Mouse (Mus musculus) bone marrow, adult 2 months (tissue): ENCODE results near the gene Casp9. TPM values are rescaled to one million over a fixed set of nuclear protein-coding genes. Genes with fewer than 3 reads are reported as not detected.

ENCODE experiments used
- H3K27ac ChIP-seq: fragments of 200-500 bp; 2 replicates; pipeline ENCODE4 v1.5.1; 2012; ENCODE audit warnings: low read depth, mild to moderate bottlenecking, control low read depth, inconsistent platforms, low read length; ENCODE audit not compliant: control insufficient read depth, poor library complexity, insufficient read depth
- H3K4me1 ChIP-seq: fragments of 200-500 bp; 2 replicates; pipeline ENCODE4 v1.6.1; 2011; ENCODE audit warnings: low read length; ENCODE audit not compliant: control insufficient read depth, insufficient read depth
- H3K4me3 ChIP-seq: fragments of 200-500 bp; replicated peaks from 2 replicates; pipeline ENCODE3; 2011; ENCODE audit warnings: mild to moderate bottlenecking, low read depth, low read length, control low read depth; ENCODE audit not compliant: control insufficient read depth
- CTCF ChIP-seq: fragments of 200-500 bp; IDR thresholded peaks from 2 replicates; pipeline ENCODE4 v1.5.1; 2011; ENCODE audit warnings: low read length, control low read depth; ENCODE audit not compliant: control insufficient read depth, insufficient read depth
- POLR2A ChIP-seq: fragments of 200-500 bp; IDR thresholded peaks from 2 replicates; pipeline ENCODE4 v1.6.1; 2011; ENCODE audit warnings: low read depth, mild to moderate bottlenecking, control low read depth, low read length, borderline replicate concordance; ENCODE audit not compliant: control insufficient read depth
- WGBS: fragments of 180-500 bp; shearing (Covaris S2); methylation state at CpG from one replicate; pipeline ENCODE4 v1.1.7; 2018; 5-methylcytosine and 5-hydroxymethylcytosine counted together
- polyA plus RNA-seq: library from polyadenylated mRNA; stranded (reverse); fragments of >200 nt; gene quantifications from 2 replicates; pipeline ENCODE4 v1.2.4, GENCODE M21; 2011; ENCODE audit warnings: low replicate concordance; ENCODE audit not compliant: missing spikeins, insufficient read depth, insufficient read length

The Casp9 gene
- 9.2 and 20.7 TPM in 2 replicates for polyA plus RNA-seq

- Histone ChIP-seq H3K4me1 (peaks cover 1% of the 10 kb centered on the region; the same call in 1 of the 2 replicates), H3K27ac (peak within 1 kb of the TSS; percentile 88), H3K4me3 (peak within 1 kb of the TSS; percentile 77)
- TF ChIP-seq CTCF (peak; percentile 20; the same call in 1 of the 2 replicates), POLR2A (peak; percentile 63; the same call in 1 of the 2 replicates)
- WGBS: under 1% methylated on average over 79 of the region's 80 CpGs
Measured at GRCm38 (mm10) chr4:141793282-141794151, at the start of gene Casp9. Gene Casp9 (plus strand): TSS chr4:141793612.

GRCm38 (mm10) chr4:141746578-141747346 is 46.6 kb upstream of the Casp9 start, which contains the start of gene Agmat:
Gene Agmat (plus strand): TSS chr4:141746672.
- no peaks in the 10 kb centered on the region; the same call in 1 of the 2 replicates for H3K4me1 ChIP-seq
- no peak within 1 kb of the TSS for H3K4me3 ChIP-seq
- H3K27ac ChIP-seq: no peak within 1 kb of the TSS
- TF ChIP-seq POLR2A (no peak), CTCF (no peak)
- WGBS: 53% methylated on average over 25 of the region's 25 CpGs

- no peaks in the 10 kb centered on the region; the same call in 1 of the 2 replicates for H3K4me1 ChIP-seq
- TF ChIP-seq POLR2A (no peak), CTCF (no peak)
- 83% methylated on average over 11 of the region's 11 CpGs for WGBS
- H3K27ac ChIP-seq: no peak overlapping the region
- no peak overlapping the region for H3K4me3 ChIP-seq
Measured at GRCm38 (mm10) chr4:141749557-141749956, 43.9 kb upstream of the Casp9 start.

GRCm38 (mm10) chr4:141750826-141751225 is 42.6 kb upstream of the Casp9 start:
- no peak overlapping the region for H3K4me3 ChIP-seq
- TF ChIP-seq POLR2A (no peak), CTCF (no peak)
- peak overlapping the region; percentile 88 for H3K27ac ChIP-seq
- no peaks in the 10 kb centered on the region; the same call in 1 of the 2 replicates for H3K4me1 ChIP-seq
- WGBS: 67% methylated on average over 3 of the region's 3 CpGs

GRCm38 (mm10) chr4:141751419-141752075 is 41.9 kb upstream of the Casp9 start:
- 47% methylated on average over 4 of the region's 4 CpGs for WGBS
- Histone ChIP-seq H3K4me1 (no peaks in the 10 kb centered on the region; the same call in 1 of the 2 replicates), H3K4me3 (no peak overlapping the region), H3K27ac (peak overlapping the region; percentile 95)
- no peak for TF ChIP-seq CTCF
- TF ChIP-seq POLR2A: no peak

- 18% methylated on average over 4 of the region's 4 CpGs for WGBS
- TF ChIP-seq POLR2A: no peak
- no peak for TF ChIP-seq CTCF
- Histone ChIP-seq H3K4me1 (no peaks in the 10 kb centered on the region; the same call in 1 of the 2 replicates), H3K27ac (peak overlapping the region; percentile 95), H3K4me3 (no peak overlapping the region)
Measured at GRCm38 (mm10) chr4:141752076-141752421, 41.4 kb upstream of the Casp9 start.

- WGBS: 88% methylated on average over 19 of the region's 19 CpGs
- TF ChIP-seq CTCF (no peak), POLR2A (no peak)
- H3K4me1 ChIP-seq: no peaks in the 10 kb centered on the region; the same call in 1 of the 2 replicates
- no peak overlapping the region for H3K4me3 ChIP-seq
- no peak overlapping the region for H3K27ac ChIP-seq
Measured at GRCm38 (mm10) chr4:141755375-141755930, 38.0 kb upstream of the Casp9 start.
